Mouse (Mus musculus) hindbrain, embryonic 13.5 days (tissue): Measurements from ENCODE around the gene App. TPM values are rescaled to one million over a fixed set of nuclear protein-coding genes. Genes with fewer than 3 reads are reported as not detected.

Source experiments
- ATAC-seq: fragments of 200-750 bp; cut with Nextera tagmentation; 2 replicates; pipeline ENCODE4 v1.8.0; 2017; ENCODE audit warnings: moderate TSS enrichment; ENCODE audit not compliant: low FRiP score
- H3K27ac ChIP-seq: fragments of 300-500 bp; sonication (generic); 2 replicates; pipeline ENCODE4 v1.5.1; 2015; ENCODE audit warnings: inconsistent platforms, mild to moderate bottlenecking, moderate library complexity
- H3K27me3 ChIP-seq: fragments of 300-500 bp; sonication (generic); 2 replicates; pipeline ENCODE4 v1.6.1; 2015; ENCODE audit warnings: mild to moderate bottlenecking, inconsistent platforms
- H3K36me3 ChIP-seq: fragments of 300-500 bp; sonication (generic); 2 replicates; pipeline ENCODE4 v1.6.1; 2015; ENCODE audit warnings: mild to moderate bottlenecking, inconsistent platforms
- H3K4me1 ChIP-seq: fragments of 300-500 bp; sonication (generic); replicated peaks from 2 replicates; pipeline ENCODE4 v1.6.1; 2015; ENCODE audit warnings: inconsistent platforms
- H3K4me2 ChIP-seq: fragments of 300-500 bp; sonication (generic); 2 replicates; pipeline ENCODE4 v1.6.1; 2015; ENCODE audit warnings: inconsistent platforms, mild to moderate bottlenecking, moderate library complexity
- H3K4me3 ChIP-seq: fragments of 300-500 bp; sonication (generic); 2 replicates; pipeline ENCODE4 v1.5.1; 2015; ENCODE audit warnings: mild to moderate bottlenecking, inconsistent platforms
- H3K9ac ChIP-seq: fragments of 300-500 bp; sonication (generic); 2 replicates; pipeline ENCODE4 v1.6.1; 2015; ENCODE audit warnings: mild to moderate bottlenecking, inconsistent platforms
- H3K9me3 ChIP-seq: fragments of 300-500 bp; sonication (generic); 2 replicates; pipeline ENCODE4 v1.6.1; 2016; ENCODE audit warnings: inconsistent platforms
- WGBS: fragments of 180-500 bp; shearing (Covaris S2); methylation state at CpG from one replicate; pipeline ENCODE4 v1.1.7; 2015; 5-methylcytosine and 5-hydroxymethylcytosine counted together
- polyA plus RNA-seq: library from polyadenylated mRNA; unstranded; fragments of >200 nt; fragmentation: Nextera tagmentation; extraction: Ambion mirVana; gene quantifications from 2 replicates; pipeline ENCODE4 v1.2.1, GENCODE M21; 2015

Gene App
- polyA plus RNA-seq, 1 experiment from 2014 or later, result 338 TPM

- 77% methylated on average over 8 of the region's 8 CpGs for WGBS
- peaks cover 36% of the 10 kb centered on the region for H3K4me1 ChIP-seq
- no peak overlapping the region for H3K9ac ChIP-seq
- no peak overlapping the region for H3K4me3 ChIP-seq
- peak overlapping the region; percentile 35; the same call in 1 of the 2 replicates for H3K27ac ChIP-seq
- H3K4me2 ChIP-seq, result no peak overlapping the region
- ATAC-seq, result no peak
- H3K9me3 ChIP-seq, result no peaks in the 10 kb centered on the region
- no peaks in the 10 kb centered on the region for H3K36me3 ChIP-seq
- no peaks in the 10 kb centered on the region for H3K27me3 ChIP-seq
Measured at GRCm38 (mm10) chr16:85133057-85133456, 40.5 kb downstream of the App start.

GRCm38 (mm10) chr16:85132182-85132581 lies 41.4 kb downstream of the App start:
- Histone ChIP-seq H3K9ac (no peak overlapping the region), H3K4me2 (no peak overlapping the region), H3K27me3 (no peaks in the 10 kb centered on the region), H3K4me1 (peaks cover 44% of the 10 kb centered on the region), H3K4me3 (no peak overlapping the region), H3K36me3 (no peaks in the 10 kb centered on the region), H3K9me3 (no peaks in the 10 kb centered on the region), H3K27ac (no peak overlapping the region)
- WGBS, result 92% methylated on average over 5 of the region's 5 CpGs
- ATAC-seq, result no peak

DNA sequence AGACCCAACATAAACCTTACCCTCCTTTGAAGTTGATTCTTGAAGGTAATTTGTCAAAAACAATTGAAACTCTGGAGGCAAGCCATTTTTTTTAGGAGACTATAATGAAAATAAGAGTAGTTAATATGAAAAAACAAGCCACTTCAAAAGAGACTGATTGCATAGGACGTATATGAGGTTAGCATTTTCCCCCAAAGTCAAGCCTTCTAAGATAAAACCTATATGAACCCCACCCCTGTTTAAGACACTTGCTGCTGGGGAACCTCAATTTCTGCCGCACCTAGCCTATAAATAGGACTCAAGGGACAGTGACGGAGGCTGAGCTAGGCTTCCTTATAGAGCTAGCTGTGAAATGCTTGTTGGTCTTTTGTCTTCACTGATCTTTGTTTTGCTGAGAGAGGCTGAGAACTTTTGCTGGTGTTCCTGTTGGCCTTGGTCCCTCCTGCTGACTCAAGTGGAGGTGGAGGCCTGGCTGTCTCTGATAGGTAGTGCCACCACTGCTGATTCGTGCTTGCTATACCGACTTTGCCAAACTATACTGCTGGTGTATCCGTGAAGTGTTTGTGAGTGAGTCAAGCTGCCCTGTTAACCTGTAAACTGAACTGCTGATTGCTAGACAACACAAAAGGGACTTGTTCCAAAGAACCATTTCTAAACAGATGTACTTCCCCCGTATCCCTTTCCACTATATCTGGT lies 42.6 kb downstream of the App start:
- Histone ChIP-seq H3K9me3 (no peaks in the 10 kb centered on the region), H3K4me2 (no peak overlapping the region), H3K4me1 (peaks cover 47% of the 10 kb centered on the region), H3K27ac (no peak overlapping the region), H3K36me3 (no peaks in the 10 kb centered on the region), H3K27me3 (no peaks in the 10 kb centered on the region), H3K9ac (no peak overlapping the region), H3K4me3 (no peak overlapping the region)
- 91% methylated on average over 7 of the region's 7 CpGs for WGBS
- ATAC-seq, result no peak

GRCm38 (mm10) chr16:85128693-85129657 lies 44.6 kb downstream of the App start:
- H3K27ac ChIP-seq, result peak overlapping the region; percentile 56
- H3K4me1 ChIP-seq, result peaks cover 41% of the 10 kb centered on the region
- no peak for ATAC-seq
- H3K4me3 ChIP-seq, result no peak overlapping the region
- no peaks in the 10 kb centered on the region for H3K27me3 ChIP-seq
- no peaks in the 10 kb centered on the region for H3K9me3 ChIP-seq
- WGBS, result 61% methylated on average over 13 of the region's 13 CpGs
- H3K4me2 ChIP-seq, result no peak overlapping the region
- H3K9ac ChIP-seq, result no peak overlapping the region
- H3K36me3 ChIP-seq, result peaks cover 7% of the 10 kb centered on the region; the same call in 1 of the 2 replicates

GRCm38 (mm10) chr16:85128347-85128664 lies 45.3 kb downstream of the App start:
- no peaks in the 10 kb centered on the region for H3K9me3 ChIP-seq
- no peak overlapping the region for H3K4me3 ChIP-seq
- H3K4me1 ChIP-seq, result peaks cover 35% of the 10 kb centered on the region
- ATAC-seq, result peak; percentile 25
- WGBS, result 48% methylated on average over 5 of the region's 5 CpGs
- no peak overlapping the region for H3K4me2 ChIP-seq
- peaks cover 7% of the 10 kb centered on the region; the same call in 1 of the 2 replicates for H3K36me3 ChIP-seq
- H3K9ac ChIP-seq, result no peak overlapping the region
- H3K27me3 ChIP-seq, result no peaks in the 10 kb centered on the region
- H3K27ac ChIP-seq, result peak overlapping the region; percentile 42

GRCm38 (mm10) chr16:85127661-85128346 lies 45.8 kb downstream of the App start:
- Histone ChIP-seq H3K4me1 (peaks cover 35% of the 10 kb centered on the region), H3K4me2 (no peak overlapping the region), H3K9ac (no peak overlapping the region), H3K27ac (peak overlapping the region; percentile 42), H3K9me3 (no peaks in the 10 kb centered on the region), H3K27me3 (no peaks in the 10 kb centered on the region), H3K4me3 (no peak overlapping the region), H3K36me3 (peaks cover 7% of the 10 kb centered on the region; the same call in 1 of the 2 replicates)
- peak; percentile 49 for ATAC-seq
- WGBS, result 77% methylated on average over 11 of the region's 11 CpGs

GRCm38 (mm10) chr16:85124649-85125048 lies 48.9 kb downstream of the App start:
- H3K36me3 ChIP-seq, result peaks cover 12% of the 10 kb centered on the region; the same call in 1 of the 2 replicates
- H3K9ac ChIP-seq, result no peak overlapping the region
- H3K4me2 ChIP-seq, result no peak overlapping the region
- no peak for ATAC-seq
- H3K27ac ChIP-seq, result peak overlapping the region; percentile 40; the same call in 1 of the 2 replicates
- H3K4me3 ChIP-seq, result no peak overlapping the region
- H3K9me3 ChIP-seq, result no peaks in the 10 kb centered on the region
- WGBS, result 90% methylated on average over 4 of the region's 4 CpGs
- H3K4me1 ChIP-seq, result peaks cover 25% of the 10 kb centered on the region
- no peaks in the 10 kb centered on the region for H3K27me3 ChIP-seq

GRCm38 (mm10) chr16:85121983-85122382 lies 51.6 kb downstream of the App start:
- H3K27ac ChIP-seq, result no peak overlapping the region
- peaks cover 24% of the 10 kb centered on the region for H3K36me3 ChIP-seq
- no peak overlapping the region for H3K9ac ChIP-seq
- H3K27me3 ChIP-seq, result no peaks in the 10 kb centered on the region
- H3K4me3 ChIP-seq, result no peak overlapping the region
- no peak for ATAC-seq
- H3K4me1 ChIP-seq, result peaks cover 8% of the 10 kb centered on the region
- H3K4me2 ChIP-seq, result no peak overlapping the region
- 75% methylated on average over 5 of the region's 5 CpGs for WGBS
- no peaks in the 10 kb centered on the region for H3K9me3 ChIP-seq

DNA sequence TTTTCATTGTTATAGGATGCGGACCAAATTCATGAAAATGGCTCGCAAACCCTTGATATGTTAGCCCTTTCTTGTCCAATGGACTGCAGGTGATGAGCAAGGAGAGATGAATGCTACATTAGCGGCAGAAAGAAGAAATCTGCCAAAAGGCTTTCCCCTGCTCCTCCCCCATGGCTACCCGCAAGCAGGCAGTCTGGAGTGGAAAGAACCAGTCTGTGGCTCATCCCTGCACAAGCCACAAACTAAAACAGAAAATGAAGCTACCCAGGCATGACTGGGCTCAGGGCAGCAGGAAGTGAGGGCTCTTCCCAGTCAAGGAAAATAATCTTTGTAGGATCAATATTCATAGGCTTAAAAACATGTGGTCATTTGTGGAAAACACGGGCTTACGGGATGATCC lies 54.6 kb downstream of the App start:
- Histone ChIP-seq H3K4me3 (no peak overlapping the region), H3K36me3 (peaks cover 17% of the 10 kb centered on the region), H3K4me2 (no peak overlapping the region), H3K27ac (no peak overlapping the region), H3K27me3 (no peaks in the 10 kb centered on the region), H3K9me3 (no peaks in the 10 kb centered on the region), H3K9ac (no peak overlapping the region), H3K4me1 (peaks cover 7% of the 10 kb centered on the region; the same call in 1 of the 2 replicates)
- no peak for ATAC-seq
- 97% methylated on average over 6 of the region's 6 CpGs for WGBS

GRCm38 (mm10) chr16:85117541-85117940 lies 56.0 kb downstream of the App start:
- no peak for ATAC-seq
- 43% methylated on average over 1 of the region's 1 CpGs for WGBS

GRCm38 (mm10) chr16:85115837-85116236 lies 57.7 kb downstream of the App start:
- no peak overlapping the region for H3K27ac ChIP-seq
- ATAC-seq, result no peak
- WGBS, result 91% methylated on average over 5 of the region's 5 CpGs
- H3K4me3 ChIP-seq, result no peak overlapping the region
- H3K27me3 ChIP-seq, result no peaks in the 10 kb centered on the region
- no peaks in the 10 kb centered on the region for H3K9me3 ChIP-seq
- peaks cover 13% of the 10 kb centered on the region for H3K4me1 ChIP-seq
- no peak overlapping the region for H3K4me2 ChIP-seq
- peaks cover 17% of the 10 kb centered on the region for H3K36me3 ChIP-seq
- H3K9ac ChIP-seq, result no peak overlapping the region

More at GRCm38 (mm10) chr16:85117541-85117940, 56.0 kb downstream of the App start:
- Histone ChIP-seq H3K27me3 (no peaks in the 10 kb centered on the region), H3K4me2 (no peak overlapping the region), H3K4me3 (no peak overlapping the region), H3K4me1 (peaks cover 7% of the 10 kb centered on the region; the same call in 1 of the 2 replicates), H3K9me3 (no peaks in the 10 kb centered on the region), H3K9ac (no peak overlapping the region), H3K36me3 (peaks cover 17% of the 10 kb centered on the region), H3K27ac (no peak overlapping the region)

DNA sequence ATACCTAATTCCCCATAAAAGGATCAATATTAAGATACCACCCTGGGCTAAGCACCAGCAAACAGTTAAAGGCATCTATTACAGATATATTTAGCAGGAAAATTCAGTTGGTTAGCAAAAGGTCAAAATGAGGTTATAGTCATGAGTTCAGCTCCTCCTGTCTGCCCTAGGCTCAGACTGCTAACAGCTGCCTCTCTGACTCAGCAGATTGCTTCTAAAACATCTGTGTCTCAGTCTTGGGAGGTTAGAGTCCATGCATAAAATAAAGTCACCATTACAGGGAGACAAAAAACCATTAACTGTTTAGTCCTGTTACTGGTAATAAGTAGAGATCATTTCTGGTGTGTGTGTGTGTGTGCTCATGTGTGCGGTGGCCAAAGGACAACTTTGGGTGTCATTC lies 58.8 kb downstream of the App start:
- peaks cover 24% of the 10 kb centered on the region for H3K4me1 ChIP-seq
- H3K4me3 ChIP-seq, result no peak overlapping the region
- H3K9me3 ChIP-seq, result no peaks in the 10 kb centered on the region
- 94% methylated on average over 1 of the region's 1 CpGs for WGBS
- H3K4me2 ChIP-seq, result no peak overlapping the region
- H3K27ac ChIP-seq, result no peak overlapping the region
- no peaks in the 10 kb centered on the region for H3K27me3 ChIP-seq
- H3K9ac ChIP-seq, result no peak overlapping the region
- H3K36me3 ChIP-seq, result peaks cover 12% of the 10 kb centered on the region
- ATAC-seq, result no peak
